ENCODE assay signal across 8 mouse cellular contexts in genomic region chr1:21077191-21077590, GRCm38 (mm10). TPM values are rescaled to one million over a fixed set of nuclear protein-coding genes. Genes with fewer than 3 reads are reported as not detected.
A peak's percentile ranks its signal among the peaks of the same experiment; 100 is the strongest.
DNase-seq lines count a peak whose midpoint lies in the region; ATAC-seq lines count a peak whose summit lies in the region.

No protein-coding gene starts in this region.

- peak overlapping the region; percentile 51 for H3K4me2 ChIP-seq in lung, embryonic 16.5 days (ENCODE audit: low read depth, low read length)

- H3K4me1 ChIP-seq in lung, embryonic 16.5 days (replicated peaks; ENCODE audit: control insufficient read depth, insufficient read depth, low read length) = peaks cover 43% of the 10 kb centered on the region
- H3K4me1 ChIP-seq in hindbrain, embryonic 10.5 days (replicated peaks) = peaks cover 63% of the 10 kb centered on the region

- H3K36me3 ChIP-seq in lung, embryonic 16.5 days (ENCODE audit: control insufficient read depth, insufficient read depth, low read length) = no peaks in the 10 kb centered on the region
- H3K36me3 ChIP-seq in hindbrain, embryonic 10.5 days = no peaks in the 10 kb centered on the region
- H3K36me3 ChIP-seq in splenic B cell, adult 2 months (ENCODE audit: control insufficient read depth, insufficient read depth, low read length, poor library complexity, severe bottlenecking) = no peaks in the 10 kb centered on the region

- ATAC-seq in lung, embryonic 16.5 days (ENCODE audit: low read depth) = no peak
- ATAC-seq in cerebellum, adult (ENCODE audit: insufficient number of reproducible peaks, low FRiP score, low TSS enrichment) = no peak

- H3K27me3 ChIP-seq in lung, embryonic 16.5 days (ENCODE audit: control insufficient read depth, insufficient read depth, low read depth, low read length) = no peaks in the 10 kb centered on the region
- H3K27me3 ChIP-seq in hindbrain, embryonic 10.5 days (ENCODE audit: insufficient read depth, poor library complexity, severe bottlenecking) = no peaks in the 10 kb centered on the region
- no peaks in the 10 kb centered on the region for H3K27me3 ChIP-seq in splenic B cell, adult 2 months (ENCODE audit: control insufficient read depth, insufficient read depth, low read length, poor library complexity, severe bottlenecking)

- no peaks in the 10 kb centered on the region for H3K9me3 ChIP-seq in lung, embryonic 16.5 days (ENCODE audit: control insufficient read depth, low read length)
- H3K9me3 ChIP-seq in hindbrain, embryonic 10.5 days = no peaks in the 10 kb centered on the region

- H3K27ac ChIP-seq in lung, embryonic 16.5 days (ENCODE audit: low read length) = no peak overlapping the region
- no peak overlapping the region for H3K27ac ChIP-seq in hindbrain, embryonic 10.5 days

- DNase-seq in lung, adult 18-20 months = no peak
- DNase-seq in hindbrain, embryonic 10.5 days (ENCODE audit: low spot score) = no peak
- DNase-seq in kidney, postnatal 36 days = peak; percentile 53 to 56
- DNase-seq in splenic B cell, adult 2 months (ENCODE audit: low read depth, low spot score) = peak; percentile 41
- DNase-seq in spleen, postnatal 10 days (ENCODE audit: low spot score in 2 of 2) = no peak
- DNase-seq in layer of hippocampus, adult 9-11 months = no peak

- peak overlapping the region; percentile 76 for H3K9ac ChIP-seq in lung, embryonic 16.5 days (ENCODE audit: low read length)

- H3K4me3 ChIP-seq in lung, embryonic 16.5 days (ENCODE audit: low read length) = peak overlapping the region; percentile 73
- peak overlapping the region; percentile 68 for H3K4me3 ChIP-seq in hindbrain, embryonic 10.5 days

- 46% methylated on average over 5 of the region's 5 CpGs for WGBS in lung, embryonic 16.5 days
- 51% methylated on average over 5 of the region's 5 CpGs for WGBS in hindbrain, embryonic 10.5 days

RNA-seq across cellular contexts. Expression of gene Tram2, which starts 1.8 kb away (rescaled TPM):
- polyA plus RNA-seq in lung, embryonic 16.5 days (2015; fragmentation: Nextera tagmentation; extraction: Ambion mirVana) = 7.8 and 8.6 TPM in 2 replicates
- 5.0 and 6.3 TPM in 2 replicates for polyA plus RNA-seq in hindbrain, embryonic 10.5 days (2016; fragmentation: Nextera tagmentation; extraction: Ambion mirVana)

Comparison
In these comparisons a context has a peak if more than half of its experiments do, and no peak if none do; other contexts are left out.
1. DNase-seq: peak in kidney, postnatal 36 days (2 of 2) and splenic B cell, adult 2 months (single experiment); none in lung, adult 18-20 months (0 of 2), hindbrain, embryonic 10.5 days (single experiment), spleen, postnatal 10 days (0 of 2) and layer of hippocampus, adult 9-11 months (single experiment).